Mouse (Mus musculus) MEL (cell line): Measurements from ENCODE around the gene Map2k1. TPM values are rescaled to one million over a fixed set of nuclear protein-coding genes. Genes with fewer than 3 reads are reported as not detected.

Source experiments
- DNase-seq: peaks from one replicate; pipeline ENCODE4 v3.0.0; 2011; ENCODE audit warnings: low read depth, low spot score
- H3K27ac ChIP-seq: 2 replicates; pipeline ENCODE4 v1.5.1; 2012; ENCODE audit warnings: low read depth, mild to moderate bottlenecking, control low read depth, low read length, moderate library complexity; ENCODE audit not compliant: control insufficient read depth
- H3K27me3 ChIP-seq, 2 experiments: fragments of 150-350 bp in 1 of 2; sonication (generic) in 1 of 2; 2 replicates each; pipeline ENCODE4 v1.6.1; 2012; ENCODE audit warnings: low read length in 2 of 2, mild to moderate bottlenecking in 2 of 2, improper control_type of control experiment in 1 of 2, moderate library complexity in 1 of 2; ENCODE audit not compliant: insufficient read depth in 2 of 2, control insufficient read depth in 1 of 2
- H3K36me3 ChIP-seq, 2 experiments: 2 replicates each; pipeline ENCODE4 v1.6.1; 2012 to 2014; ENCODE audit warnings: low read length in 2 of 2, improper control_type of control experiment in 1 of 2, inconsistent platforms in 1 of 2, mild to moderate bottlenecking in 1 of 2; ENCODE audit not compliant: insufficient read depth in 2 of 2, control insufficient read depth in 1 of 2
- H3K4me1 ChIP-seq, 2 experiments: fragments of 150-350 bp in 1 of 2; sonication (generic) in 1 of 2; 2 replicates each; pipeline ENCODE4 v1.6.1; 2012; ENCODE audit warnings: low read length in 2 of 2, improper control_type of control experiment in 1 of 2, mild to moderate bottlenecking in 1 of 2; ENCODE audit not compliant: insufficient read depth in 2 of 2, control insufficient read depth in 1 of 2
- H3K4me3 ChIP-seq, 2 experiments: fragments of 150-350 bp in 1 of 2; sonication (generic) in 1 of 2; 2 replicates each; pipeline ENCODE4 v1.5.1; 2012; ENCODE audit warnings: low read depth in 2 of 2, low read length in 2 of 2, mild to moderate bottlenecking in 2 of 2, moderate library complexity in 2 of 2, control low read depth in 1 of 2, improper control_type of control experiment in 1 of 2; ENCODE audit not compliant: control insufficient read depth in 1 of 2, insufficient read depth in 1 of 2
- H3K79me2 ChIP-seq: 2 replicates; pipeline ENCODE4 v1.6.1; 2012; ENCODE audit warnings: mild to moderate bottlenecking, low read length, moderate library complexity; ENCODE audit not compliant: control insufficient read depth, poor library complexity, insufficient read depth
- H3K9ac ChIP-seq: 2 replicates; pipeline ENCODE4 v1.6.1; 2012; ENCODE audit warnings: low read depth, mild to moderate bottlenecking, control low read depth, low read length, moderate library complexity; ENCODE audit not compliant: control insufficient read depth, poor library complexity, severe bottlenecking
- H3K9me3 ChIP-seq: fragments of 150-350 bp; sonication (generic); replicated peaks from 2 replicates; pipeline ENCODE4 v1.6.1; 2012; ENCODE audit warnings: mild to moderate bottlenecking, low read length, improper control_type of control experiment, moderate library complexity; ENCODE audit not compliant: insufficient read depth
- CHD1 ChIP-seq: IDR thresholded peaks from 2 replicates; pipeline ENCODE4 v1.6.1; 2012; ENCODE audit warnings: low read depth, mild to moderate bottlenecking, inconsistent platforms, low read length, improper control_type of control experiment
- CHD2 ChIP-seq: IDR thresholded peaks from 2 replicates; pipeline ENCODE4 v1.6.1; 2011; ENCODE audit warnings: low read length, improper control_type of control experiment
- KAT2A ChIP-seq: conservative IDR thresholded peaks from 2 replicates; pipeline ENCODE4 v1.6.1; 2012; ENCODE audit warnings: low read depth, low read length, improper control_type of control experiment, inconsistent platforms
- MAX ChIP-seq: IDR thresholded peaks from 2 replicates; pipeline ENCODE4 v1.6.1; 2011; ENCODE audit warnings: low read length, improper control_type of control experiment
- NELFE ChIP-seq: IDR thresholded peaks from 2 replicates; pipeline ENCODE4 v1.6.1; 2011; ENCODE audit warnings: low read depth, low read length, improper control_type of control experiment
- POLR2A ChIP-seq, 2 experiments: IDR thresholded peaks; 2 replicates each; pipeline ENCODE4 v1.6.1; 2011 to 2012; ENCODE audit warnings: low read length in 2 of 2, mild to moderate bottlenecking in 2 of 2, control low read depth in 1 of 2, improper control_type of control experiment in 1 of 2, low read depth in 1 of 2, moderate library complexity in 1 of 2; ENCODE audit not compliant: control insufficient read depth in 1 of 2, insufficient read depth in 1 of 2, poor library complexity in 1 of 2
- RAD21 ChIP-seq: IDR thresholded peaks from 2 replicates; pipeline ENCODE4 v1.6.1; 2011; ENCODE audit warnings: mild to moderate bottlenecking, low read depth, low read length, improper control_type of control experiment
- SMC3 ChIP-seq: IDR thresholded peaks from 2 replicates; pipeline ENCODE4 v1.6.1; 2011; ENCODE audit warnings: low read depth, low read length, improper control_type of control experiment
- TCF12 ChIP-seq: IDR thresholded peaks from 2 replicates; pipeline ENCODE4 v1.6.1; 2014; ENCODE audit warnings: low read depth, mild to moderate bottlenecking, inconsistent platforms, low read length, improper control_type of control experiment, moderate library complexity
- UBTF ChIP-seq: IDR thresholded peaks from 2 replicates; pipeline ENCODE4 v1.6.1; 2012; ENCODE audit warnings: low read depth, mild to moderate bottlenecking, inconsistent platforms, low read length, improper control_type of control experiment, moderate library complexity, borderline replicate concordance; ENCODE audit not compliant: insufficient read depth
- USF2 ChIP-seq, 2 experiments: IDR thresholded peaks; 2 replicates each; pipeline ENCODE4 v1.6.1; 2011 to 2012; ENCODE audit warnings: improper control_type of control experiment in 2 of 2, low read length in 2 of 2, borderline replicate concordance in 1 of 2, inconsistent platforms in 1 of 2, low read depth in 1 of 2, mild to moderate bottlenecking in 1 of 2; ENCODE audit not compliant: insufficient read depth in 1 of 2
- ZC3H11A ChIP-seq: IDR thresholded peaks from 2 replicates; pipeline ENCODE4 v1.6.1; 2012; ENCODE audit warnings: low read depth, mild to moderate bottlenecking, inconsistent platforms, low read length, improper control_type of control experiment
- ZKSCAN1 ChIP-seq: IDR thresholded peaks from 2 replicates; pipeline ENCODE4 v1.6.1; 2012; ENCODE audit warnings: low read depth, mild to moderate bottlenecking, inconsistent platforms, low read length, improper control_type of control experiment, moderate library complexity
- ZMIZ1 ChIP-seq: IDR thresholded peaks from 2 replicates; pipeline ENCODE4 v1.6.1; 2012; ENCODE audit warnings: low read depth, mild to moderate bottlenecking, inconsistent platforms, low read length, improper control_type of control experiment, moderate library complexity
- polyA plus RNA-seq, 2 experiments: library from polyadenylated mRNA; stranded (reverse) in 1 of 2; unstranded in 1 of 2; fragments of >175 nt in 1 of 2; fragments of >200 nt in 1 of 2; gene quantifications; 2 replicates each; pipeline versions ENCODE4 v1.2.1 to v1.2.4; 2012; ENCODE audit warnings: low replicate concordance in 2 of 2, low read depth in 1 of 2; ENCODE audit not compliant: insufficient read length in 2 of 2, insufficient read depth in 1 of 2, missing spikeins in 1 of 2
- total RNA-seq: library from RNA; depleted of rRNA; stranded (reverse); fragments of 300-350 nt; gene quantifications from 2 replicates; pipeline ENCODE4 v1.2.3, GENCODE M21; 2012

Map2k1 gene
- total and polyA plus RNA-seq, 3 experiments: 29.2 to 48.0 TPM; not detected in 1

GRCm38 (mm10) chr9:64198068-64198762 is 55.2 kb downstream of the Map2k1 start:
- Histone ChIP-seq H3K27ac (no peak overlapping the region), H3K9ac (no peak overlapping the region), H3K4me1 (no peaks in the 10 kb centered on the region), H3K27me3 (no peaks in the 10 kb centered on the region), H3K4me3 (no peak overlapping the region), H3K36me3 (no peaks in the 10 kb centered on the region), H3K9me3 (no peaks in the 10 kb centered on the region), H3K79me2 (no peaks in the 10 kb centered on the region)
- no peak for TF ChIP-seq USF2 (IDR thresholded peaks at IDR 0.05; ENCODE audit: borderline replicate concordance in 1 of 2, insufficient read depth in 1 of 2, low read depth in 1 of 2, low read length in 2 of 2)
- TF ChIP-seq SMC3: no peak
- no peak for DNase-seq

GRCm38 (mm10) chr9:64197524-64197923 is 55.9 kb downstream of the Map2k1 start:
- no peaks in the 10 kb centered on the region for H3K4me1 ChIP-seq
- DNase-seq: no peak
- H3K9ac ChIP-seq: no peak overlapping the region
- no peak overlapping the region for H3K4me3 ChIP-seq
- no peak overlapping the region for H3K27ac ChIP-seq
- no peaks in the 10 kb centered on the region for H3K36me3 ChIP-seq
- no peaks in the 10 kb centered on the region for H3K27me3 ChIP-seq
- H3K79me2 ChIP-seq: no peaks in the 10 kb centered on the region
- no peaks in the 10 kb centered on the region for H3K9me3 ChIP-seq
- TF ChIP-seq TCF12: no peak
- no peak for TF ChIP-seq RAD21
- TF ChIP-seq CHD2: no peak
- no peak for TF ChIP-seq KAT2A
- no peak for TF ChIP-seq UBTF
- no peak for TF ChIP-seq NELFE

- TF ChIP-seq MAX: no peak
- TF ChIP-seq CHD1: no peak
- no peak for TF ChIP-seq ZC3H11A
- TF ChIP-seq POLR2A (IDR thresholded peaks at IDR 0.05; ENCODE audit: control insufficient read depth in 1 of 2, insufficient read depth in 1 of 2, low read depth in 1 of 2, low read length in 2 of 2, poor library complexity in 1 of 2): no peak
- TF ChIP-seq ZMIZ1: no peak
- no peak for TF ChIP-seq ZKSCAN1
- H3K36me3 ChIP-seq: no peaks in the 10 kb centered on the region
- H3K27me3 ChIP-seq: no peaks in the 10 kb centered on the region
Observed at GRCm38 (mm10) chr9:64195554-64195953, 57.9 kb downstream of the Map2k1 start.

More at GRCm38 (mm10) chr9:64195554-64195953, 57.9 kb downstream of the Map2k1 start:
- no peaks in the 10 kb centered on the region for H3K79me2 ChIP-seq
- H3K9ac ChIP-seq: no peak overlapping the region
- no peak overlapping the region for H3K4me3 ChIP-seq
- H3K9me3 ChIP-seq: no peaks in the 10 kb centered on the region
- H3K27ac ChIP-seq: no peak overlapping the region
- no peaks in the 10 kb centered on the region for H3K4me1 ChIP-seq
- DNase-seq: no peak
